Mouse (Mus musculus) neutrophil, adult 5-6 weeks (primary cell): Measurements from ENCODE around the gene Kcnj16. TPM values are rescaled to one million over a fixed set of nuclear protein-coding genes. Genes with fewer than 3 reads are reported as not detected.

ENCODE experiments used
- ATAC-seq: fragments of 151-379, 151-347 bp; 2 replicates; pipeline ENCODE4 v1.8.0; 2017; ENCODE audit warnings: mild to moderate bottlenecking, moderate TSS enrichment; ENCODE audit not compliant: insufficient number of reproducible peaks, poor library complexity, low FRiP score, severe bottlenecking; ENCODE audit errors: extremely low read depth
- total RNA-seq: library from RNA; stranded (forward); fragments of 200-1000 nt; gene quantifications from 2 replicates; pipeline ENCODE4 v1.2.3, GENCODE M21; 2017

Kcnj16 gene
- total RNA-seq, 1 experiment from 2014 or later = 1.9 TPM

DNA sequence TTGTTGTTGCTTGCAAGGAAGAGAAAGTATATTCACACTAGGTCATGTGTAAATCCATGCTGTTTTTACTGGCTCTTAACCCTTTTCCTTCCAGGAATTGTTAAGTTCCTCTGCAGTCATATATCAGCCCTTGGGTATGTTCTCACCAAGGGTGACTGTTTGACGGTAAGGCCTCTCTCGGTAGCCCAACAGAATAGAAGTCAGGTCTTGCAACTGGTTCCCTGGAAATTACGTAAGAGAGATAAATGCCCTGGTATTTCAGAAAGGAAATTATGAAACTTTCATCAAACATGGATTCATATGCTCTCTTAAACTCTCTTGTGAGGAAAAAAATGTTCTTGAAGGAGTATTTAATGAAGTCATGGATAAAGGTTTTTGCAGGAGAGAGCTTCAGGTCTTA lies 86.4 kb downstream of the Kcnj16 start:
- ATAC-seq = no peak

DNA sequence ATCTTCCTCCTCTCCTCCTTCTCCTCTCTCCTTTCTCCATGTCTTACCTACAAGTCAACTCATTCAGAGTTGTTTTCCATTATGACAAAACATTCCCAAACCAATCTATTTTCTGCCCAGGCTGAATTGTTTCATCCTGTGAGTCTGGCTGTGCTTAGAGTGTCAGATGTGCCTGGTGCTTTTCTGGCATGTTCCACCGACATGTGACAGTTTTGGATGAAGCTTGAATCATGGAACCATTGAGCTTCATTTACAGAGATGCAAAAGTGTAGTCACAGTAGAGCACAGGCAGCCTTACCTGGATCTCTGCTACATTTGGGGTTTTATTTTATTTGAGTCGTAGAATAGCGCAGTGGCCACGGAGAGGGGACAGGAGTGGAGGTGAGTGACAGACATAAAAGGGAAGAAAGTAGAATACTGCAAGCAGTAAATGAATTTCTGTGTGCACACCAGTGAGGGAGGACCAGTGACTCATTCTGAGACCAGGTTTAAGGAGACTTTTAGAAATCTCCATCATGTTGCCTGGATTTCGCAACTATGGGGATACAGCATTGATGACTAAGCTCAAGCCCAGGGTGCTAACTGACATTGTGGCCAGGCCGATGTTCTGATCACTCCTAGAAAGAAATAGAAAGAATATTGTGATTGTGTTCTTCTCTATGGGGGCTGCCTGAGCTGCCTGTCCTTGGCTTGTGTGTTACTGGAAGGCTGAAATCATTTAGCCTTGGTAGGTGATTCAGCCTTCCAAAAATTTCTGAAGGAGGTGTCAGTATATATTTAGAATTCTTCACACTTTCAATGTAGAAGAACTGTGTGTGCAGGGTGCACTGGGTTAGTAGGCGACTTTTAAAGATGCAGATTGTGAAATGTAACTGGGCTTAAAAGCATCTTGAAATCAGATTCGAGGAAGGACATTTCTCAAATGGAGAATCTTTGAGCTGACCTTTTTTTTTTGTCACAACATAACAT lies 87.3 kb downstream of the Kcnj16 start:
- peak; percentile 45; the same call in 1 of the 2 replicates for ATAC-seq

DNA sequence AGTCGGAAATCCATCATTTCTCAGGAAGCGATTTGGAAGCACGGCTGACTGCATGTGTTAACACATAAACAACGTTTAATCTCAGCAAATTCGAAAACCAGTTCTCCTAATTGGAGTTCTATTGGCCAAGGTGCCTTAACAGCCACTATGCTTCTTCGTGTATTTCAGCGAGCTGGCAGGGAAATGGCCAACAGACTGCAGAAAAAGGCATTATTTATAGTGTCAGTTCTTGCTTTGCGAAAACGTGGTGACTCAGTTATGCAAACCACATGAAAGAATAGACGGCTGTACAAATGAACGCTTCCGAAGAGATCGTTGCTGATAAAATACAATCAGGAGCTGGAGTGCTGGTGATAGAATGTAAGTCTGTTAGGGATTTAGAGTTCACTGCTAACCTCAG lies 88.2 kb downstream of the Kcnj16 start:
- ATAC-seq = no peak

DNA sequence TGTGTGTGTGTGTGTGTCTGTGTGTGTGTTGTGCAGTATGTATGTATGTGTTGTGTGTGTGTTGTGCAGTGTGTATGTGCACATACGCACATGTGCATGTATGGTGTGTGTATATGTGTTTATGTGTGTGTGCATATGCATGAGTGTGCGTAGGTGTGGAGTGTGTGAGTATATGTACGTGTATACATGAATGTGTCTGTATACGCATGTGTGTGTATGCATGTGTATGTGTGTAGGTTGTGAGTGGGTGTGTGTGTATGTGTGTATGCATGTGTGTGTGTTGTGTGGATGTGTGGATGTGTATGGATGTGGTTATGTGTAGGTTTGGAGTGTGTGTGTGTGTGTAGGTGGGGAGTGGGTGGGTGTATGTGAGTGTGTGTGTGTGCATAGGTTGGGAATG lies 89.6 kb downstream of the Kcnj16 start:
- ATAC-seq = no peak

DNA sequence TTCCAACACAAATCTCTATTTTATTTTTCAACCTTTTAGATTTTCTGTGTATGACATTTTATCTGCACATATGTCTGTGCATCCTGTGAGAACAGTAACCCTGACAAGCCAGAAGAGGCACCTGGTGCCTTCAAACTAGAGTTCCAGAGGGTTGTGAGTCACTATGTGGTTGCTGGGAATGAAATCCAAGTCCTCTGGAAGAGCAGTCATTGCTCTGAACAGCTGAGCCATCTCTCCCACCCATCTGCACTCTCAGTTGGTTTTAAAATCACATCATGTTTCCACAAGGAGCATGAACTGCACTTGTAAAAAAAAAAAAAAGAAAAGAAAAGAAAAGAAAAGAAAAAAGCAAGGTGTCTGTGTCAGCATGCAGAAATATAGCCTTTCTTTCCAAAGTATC lies 91.6 kb downstream of the Kcnj16 start:
- ATAC-seq = no peak

DNA sequence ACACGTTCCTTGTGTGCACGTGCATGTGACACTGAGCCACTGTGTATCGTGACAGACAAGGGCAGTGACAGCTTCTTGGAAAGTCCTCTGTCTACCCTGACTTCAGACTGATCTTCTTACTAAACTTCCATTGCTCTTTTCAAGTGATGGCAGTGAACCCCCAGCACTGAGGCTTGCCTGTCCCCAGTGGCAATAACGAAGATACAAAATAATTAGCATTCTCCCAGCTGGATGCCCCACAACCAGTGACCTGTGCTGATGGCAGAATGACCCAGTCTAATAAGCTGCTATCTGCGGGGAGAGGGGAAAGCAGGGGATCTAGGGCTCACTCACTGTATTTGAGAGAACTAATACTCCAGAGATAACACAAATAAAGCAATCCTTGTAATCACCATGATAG lies 92.4 kb downstream of the Kcnj16 start:
- ATAC-seq = no peak

DNA sequence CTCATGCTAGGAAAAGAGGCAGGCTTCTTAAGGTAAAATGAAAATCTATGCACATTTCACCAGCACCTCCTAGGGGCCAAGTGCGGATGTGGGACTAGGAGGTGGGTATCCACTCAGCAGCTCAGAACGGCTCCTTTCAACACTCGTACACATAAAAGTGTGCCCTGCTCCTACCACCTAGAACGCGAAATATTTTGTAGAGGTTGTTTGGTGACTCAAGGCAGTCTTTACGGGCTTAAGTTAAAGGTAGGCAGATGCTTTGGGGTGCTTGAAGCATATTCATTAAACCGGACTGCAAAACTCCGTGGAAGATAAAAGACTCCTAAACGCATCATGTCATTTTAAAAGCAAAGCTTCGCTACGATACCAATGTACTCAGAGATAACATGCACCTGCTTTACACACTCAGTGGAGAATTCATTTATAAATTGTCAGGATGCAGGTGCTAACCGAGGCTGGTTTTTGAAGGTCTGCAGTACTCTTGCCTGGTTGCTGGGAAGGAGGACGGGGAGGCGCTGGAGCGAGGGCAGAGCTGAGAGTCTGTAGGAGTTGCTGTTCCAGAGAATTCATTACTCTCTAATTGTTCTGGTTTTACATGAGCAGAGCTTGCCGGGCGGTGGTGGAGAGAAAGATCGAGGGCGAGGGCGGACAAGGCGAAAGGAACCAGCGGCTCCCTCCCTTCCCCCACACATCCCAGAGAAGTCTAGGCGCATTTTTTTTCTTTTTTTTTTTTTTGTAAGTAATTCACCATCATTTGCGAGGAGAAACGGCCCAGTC lies 97.1 kb downstream of the Kcnj16 start:
- peak; percentile 62 for ATAC-seq

DNA sequence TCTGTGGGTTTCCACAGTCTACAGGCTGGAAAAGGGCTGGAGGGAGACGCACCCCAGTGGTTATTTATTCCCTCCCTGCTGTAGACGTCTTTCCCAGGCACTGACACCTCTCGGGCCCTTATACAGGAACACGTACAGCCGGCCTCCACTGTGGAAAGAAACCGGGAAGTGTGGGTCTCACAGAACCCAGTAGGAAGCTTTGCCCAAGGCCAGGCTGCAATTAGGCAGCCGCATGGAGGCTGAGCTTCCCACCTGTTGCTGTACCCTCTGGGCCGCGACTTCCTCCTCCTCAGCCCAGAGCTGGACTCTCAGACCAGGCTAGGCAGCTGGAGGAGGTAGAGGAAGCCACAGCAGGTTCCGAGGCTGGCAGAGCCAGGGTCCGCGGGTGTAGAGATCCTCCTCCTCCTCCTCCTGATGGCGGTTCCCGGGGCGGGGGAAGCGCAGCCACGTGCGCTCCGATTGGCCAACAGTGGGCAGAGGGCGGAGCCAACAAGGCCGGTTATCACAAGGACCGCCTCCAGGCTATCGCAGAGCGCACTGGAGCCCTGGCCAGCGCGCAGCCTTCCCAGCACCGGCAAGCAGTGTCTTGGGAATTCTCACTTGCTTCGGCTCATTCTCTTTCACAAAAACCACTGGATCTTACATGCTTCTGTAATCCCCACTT lies 97.9 kb downstream of the Kcnj16 start, which contains the start of gene Kcnj2:
Gene Kcnj2 (plus strand): TSS at position 530 of the 664 bp plus-strand sequence.
- peak; percentile 93 for ATAC-seq

DNA sequence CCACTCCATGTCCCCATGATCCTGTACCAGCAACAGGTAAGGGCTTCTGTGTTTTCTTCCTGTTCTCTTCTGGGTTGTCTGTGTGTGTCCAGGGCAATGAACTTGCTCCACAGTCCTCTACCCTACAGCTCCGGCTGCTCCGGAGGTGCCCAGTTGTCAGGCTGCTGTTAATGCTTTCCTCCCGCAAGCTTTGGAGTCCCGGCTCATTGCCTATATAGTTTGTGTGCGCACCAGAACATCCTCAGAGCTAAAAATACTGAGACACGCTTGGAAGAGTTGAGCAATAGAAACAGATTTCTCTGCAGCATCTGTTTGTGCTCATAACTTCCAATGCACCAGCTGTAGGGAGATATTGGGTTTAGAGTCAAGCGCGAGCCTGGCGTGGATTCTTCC lies 98.5 kb downstream of the Kcnj16 start:
- ATAC-seq = peak; percentile 13; the same call in 1 of the 2 replicates

DNA sequence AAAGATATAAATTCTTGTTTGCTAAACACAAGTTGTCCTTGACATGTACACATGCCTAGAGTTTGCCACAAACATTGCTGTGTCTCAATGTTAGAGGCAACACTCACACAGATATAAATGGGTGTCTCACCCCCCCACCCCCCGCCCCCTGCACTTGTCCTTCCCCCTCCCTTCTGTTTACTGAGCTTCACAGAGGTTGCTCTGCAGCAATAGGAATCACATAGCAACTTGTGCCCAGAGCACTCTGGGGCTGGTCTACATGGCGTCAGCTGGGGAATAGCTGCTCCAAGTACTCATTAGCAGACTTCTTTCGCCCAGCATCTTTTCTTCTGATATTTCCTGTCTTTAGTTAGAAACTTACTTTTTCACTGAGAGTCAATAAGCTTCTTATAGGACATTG lies 100.0 kb downstream of the Kcnj16 start:
- no peak for ATAC-seq

DNA sequence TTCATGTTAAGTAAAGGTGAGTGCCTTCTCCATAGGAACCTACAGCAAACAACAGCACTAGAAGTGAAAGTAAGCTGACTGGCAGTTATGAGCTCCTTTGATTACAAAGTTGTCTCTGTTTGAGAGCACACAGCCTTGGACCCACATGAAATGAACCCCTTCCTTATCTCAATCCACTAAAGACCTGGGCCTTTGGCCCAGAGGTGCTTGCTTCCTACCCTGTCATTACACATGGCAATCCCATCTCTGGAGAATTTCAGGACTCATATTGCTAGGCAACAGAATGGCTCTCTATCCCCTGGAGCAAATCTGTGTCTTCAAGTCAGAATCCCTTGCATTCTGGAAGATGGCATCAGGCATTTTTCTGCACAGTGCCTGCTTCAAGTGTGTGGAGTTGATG lies 102.6 kb downstream of the Kcnj16 start:
- ATAC-seq = no peak

DNA sequence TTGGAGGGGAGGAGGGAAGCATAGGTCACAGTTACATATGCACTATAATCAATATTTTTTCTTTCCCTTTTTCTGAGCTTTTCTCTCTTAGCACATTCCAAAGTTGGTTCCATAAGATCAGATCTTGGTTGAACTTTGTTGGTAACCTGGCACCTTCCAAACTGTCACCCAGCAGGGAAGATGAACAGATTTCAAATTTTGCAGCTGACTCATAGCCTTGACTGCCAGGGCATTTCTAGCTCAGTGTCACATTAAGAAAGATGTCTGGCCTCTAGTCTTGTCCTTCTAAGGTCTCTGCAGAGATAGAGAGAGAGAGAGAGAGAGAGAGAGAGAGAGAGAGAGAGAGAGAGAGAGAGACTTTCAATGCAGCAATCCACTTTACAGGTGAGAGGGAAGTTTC lies 106.3 kb downstream of the Kcnj16 start:
- ATAC-seq = no peak

Other genes with a start within 250 kb of the Kcnj16 start
- gene Kcnj2, start 98.1 kb downstream of the Kcnj16 start, total RNA-seq = 68.8 and 69.0 TPM in 2 replicates